Mouse (Mus musculus) embryonic facial prominence, embryonic 15.5 days (tissue): ENCODE measurements at regions not wholly inside any gene's neighbourhood (a gene's known extent, or its start where the extent isn't known, plus 50 kb on each side); places are given as distances from the start of the nearest gene placed in this dataset.

Experiments used
- ATAC-seq: fragments of 200-750 bp; cut with Nextera tagmentation; 2 replicates; pipeline ENCODE4 v1.8.0; 2017; ENCODE audit warnings: low read depth, moderate TSS enrichment; ENCODE audit not compliant: insufficient number of reproducible peaks, low FRiP score, low TSS enrichment
- H3K27ac ChIP-seq: fragments of 300-500 bp; sonication (generic); replicated peaks from 2 replicates; pipeline ENCODE4 v1.5.1; 2015; ENCODE audit warnings: mild to moderate bottlenecking, inconsistent platforms
- H3K27me3 ChIP-seq: fragments of 300-500 bp; sonication (generic); 2 replicates; pipeline ENCODE4 v1.6.1; 2015; ENCODE audit warnings: inconsistent platforms
- H3K36me3 ChIP-seq: fragments of 300-500 bp; sonication (generic); 2 replicates; pipeline ENCODE4 v1.6.1; 2015; ENCODE audit warnings: mild to moderate bottlenecking, inconsistent platforms
- H3K4me1 ChIP-seq: fragments of 300-500 bp; sonication (generic); 2 replicates; pipeline ENCODE4 v1.6.1; 2015; ENCODE audit warnings: inconsistent platforms
- H3K4me2 ChIP-seq: fragments of 300-500 bp; sonication (generic); replicated peaks from 2 replicates; pipeline ENCODE4 v1.6.1; 2015; ENCODE audit warnings: mild to moderate bottlenecking, inconsistent platforms
- H3K4me3 ChIP-seq: fragments of 300-500 bp; sonication (generic); replicated peaks from 2 replicates; pipeline ENCODE4 v1.5.1; 2015; ENCODE audit warnings: mild to moderate bottlenecking, inconsistent platforms
- H3K9ac ChIP-seq: fragments of 300-500 bp; sonication (generic); 2 replicates; pipeline ENCODE4 v1.6.1; 2015; ENCODE audit warnings: inconsistent platforms
- H3K9me3 ChIP-seq: fragments of 300-500 bp; sonication (generic); replicated peaks from 2 replicates; pipeline ENCODE4 v1.6.1; 2016; ENCODE audit warnings: inconsistent platforms
- WGBS: fragments of 180-500 bp; shearing (Covaris S2); methylation state at CpG from one replicate; pipeline ENCODE4 v1.1.7; 2015; 5-methylcytosine and 5-hydroxymethylcytosine counted together

DNA sequence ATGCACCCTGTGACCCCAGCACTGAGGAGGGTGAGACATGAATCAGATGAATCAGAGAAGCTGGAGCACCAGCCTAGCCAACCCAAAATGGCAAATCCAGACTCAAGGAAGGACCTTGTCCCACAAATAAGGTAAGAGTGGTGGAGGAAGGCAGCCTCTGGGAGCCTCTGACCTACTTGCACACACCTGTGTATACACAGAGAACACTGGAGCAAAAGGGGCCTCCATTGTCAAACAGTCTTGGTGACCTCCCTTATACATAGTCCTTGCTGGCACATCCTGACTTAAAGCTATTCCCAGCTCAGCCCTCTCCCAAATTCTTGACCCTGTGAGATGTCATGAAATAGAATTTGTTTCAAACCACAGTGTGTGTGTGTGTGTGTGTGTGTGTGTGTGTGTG is 57.1 kb downstream of the Inhbb start:
- no peak overlapping the region for H3K27ac ChIP-seq
- no peaks in the 10 kb centered on the region for H3K36me3 ChIP-seq
- no peak overlapping the region for H3K4me3 ChIP-seq
- no peak for ATAC-seq
- H3K9me3 ChIP-seq, result no peaks in the 10 kb centered on the region
- H3K4me2 ChIP-seq, result no peak overlapping the region
- no peaks in the 10 kb centered on the region for H3K4me1 ChIP-seq
- no peaks in the 10 kb centered on the region for H3K27me3 ChIP-seq
- no peak overlapping the region for H3K9ac ChIP-seq

- no peak for ATAC-seq
- Histone ChIP-seq H3K9ac (no peak overlapping the region), H3K4me3 (no peak overlapping the region), H3K27ac (no peak overlapping the region), H3K4me1 (no peaks in the 10 kb centered on the region), H3K36me3 (no peaks in the 10 kb centered on the region), H3K27me3 (no peaks in the 10 kb centered on the region), H3K4me2 (no peak overlapping the region), H3K9me3 (no peaks in the 10 kb centered on the region)
- 74% methylated on average over 1 of the region's 1 CpGs for WGBS
Observed at GRCm38 (mm10) chr1:119358096-119358495, 64.0 kb downstream of the Inhbb start.

DNA sequence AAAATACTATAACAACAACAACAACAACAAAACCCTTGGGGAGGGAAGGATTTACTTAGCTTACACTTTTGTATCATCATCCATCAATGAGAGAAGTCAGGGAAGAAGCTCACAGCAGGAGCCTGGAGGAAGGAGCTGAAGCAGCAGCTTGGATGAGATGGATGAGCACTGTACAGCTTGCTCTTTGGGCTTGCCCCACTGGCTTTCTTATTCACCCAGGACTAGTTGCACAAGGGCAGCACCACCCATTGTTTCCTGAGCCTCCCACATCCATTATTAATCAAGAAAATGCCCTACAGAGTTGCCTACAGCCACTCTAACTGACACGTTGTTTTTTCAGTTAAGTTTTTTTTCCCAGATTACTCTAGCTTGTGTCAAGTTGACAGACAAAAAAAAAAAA is 65.1 kb downstream of the Inhbb start:
- no peaks in the 10 kb centered on the region for H3K9me3 ChIP-seq
- no peak overlapping the region for H3K9ac ChIP-seq
- no peak for ATAC-seq
- no peaks in the 10 kb centered on the region for H3K27me3 ChIP-seq
- no peak overlapping the region for H3K4me3 ChIP-seq
- H3K36me3 ChIP-seq, result no peaks in the 10 kb centered on the region
- no peak overlapping the region for H3K27ac ChIP-seq
- H3K4me2 ChIP-seq, result no peak overlapping the region
- 21% methylated on average over 1 of the region's 1 CpGs for WGBS
- no peaks in the 10 kb centered on the region for H3K4me1 ChIP-seq

DNA sequence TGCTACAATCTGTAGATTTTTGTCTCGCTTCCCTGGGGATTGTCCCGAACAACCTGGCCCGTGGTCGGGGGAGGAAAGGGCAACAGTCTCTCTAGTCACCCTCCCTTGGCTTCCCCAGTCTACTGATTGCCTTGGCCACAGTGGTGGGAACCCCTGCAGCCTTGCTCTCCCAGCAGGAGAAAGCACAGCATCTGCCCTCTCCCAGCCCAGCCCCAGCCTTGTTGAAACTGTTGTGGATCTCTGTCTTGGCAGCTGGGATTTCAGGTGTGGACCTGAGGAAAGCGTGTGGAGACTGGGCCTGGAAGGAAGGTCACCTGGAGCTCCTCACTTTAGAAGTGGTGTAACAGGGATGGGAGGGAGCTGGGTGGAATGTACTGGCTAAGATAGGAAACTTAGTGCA is 66.6 kb downstream of the Inhbb start:
- no peaks in the 10 kb centered on the region for H3K27me3 ChIP-seq

DNA sequence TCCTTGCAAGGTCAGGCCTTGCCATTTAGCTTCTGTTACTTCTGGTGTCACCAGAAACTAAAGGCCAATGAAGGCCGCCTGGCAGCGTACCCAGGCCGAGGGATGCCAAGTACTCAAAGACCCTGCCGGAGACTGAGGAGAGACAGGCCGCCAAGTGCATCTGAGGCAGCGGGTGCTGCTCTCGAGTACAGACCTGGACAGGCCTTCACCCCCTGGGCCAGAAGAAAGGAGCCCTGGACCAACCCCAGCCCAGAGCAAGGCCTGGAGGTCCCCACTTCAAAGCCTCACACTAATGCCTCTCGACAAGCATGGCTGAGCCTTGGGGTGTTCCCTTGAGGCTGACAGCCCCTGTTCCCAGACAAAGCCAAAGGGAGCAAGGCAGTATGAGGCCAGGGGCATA is 70.5 kb downstream of the Inhbb start:
- Histone ChIP-seq H3K4me2 (no peak overlapping the region), H3K36me3 (no peaks in the 10 kb centered on the region), H3K9me3 (no peaks in the 10 kb centered on the region), H3K9ac (no peak overlapping the region), H3K27ac (no peak overlapping the region), H3K27me3 (no peaks in the 10 kb centered on the region), H3K4me1 (peaks cover 13% of the 10 kb centered on the region), H3K4me3 (no peak overlapping the region)
- WGBS, result 84% methylated on average over 8 of the region's 8 CpGs
- ATAC-seq, result no peak

More for the DNA sequence above, 66.6 kb downstream of the Inhbb start:
- H3K9ac ChIP-seq, result no peak overlapping the region
- ATAC-seq, result no peak
- no peak overlapping the region for H3K4me2 ChIP-seq
- no peak overlapping the region for H3K4me3 ChIP-seq
- WGBS, result 82% methylated on average over 5 of the region's 5 CpGs
- no peaks in the 10 kb centered on the region for H3K4me1 ChIP-seq
- no peak overlapping the region for H3K27ac ChIP-seq
- no peaks in the 10 kb centered on the region for H3K9me3 ChIP-seq
- H3K36me3 ChIP-seq, result no peaks in the 10 kb centered on the region

- Histone ChIP-seq H3K27me3 (no peaks in the 10 kb centered on the region), H3K4me3 (no peak overlapping the region), H3K27ac (no peak overlapping the region), H3K9me3 (no peaks in the 10 kb centered on the region), H3K36me3 (no peaks in the 10 kb centered on the region), H3K4me1 (peaks cover 13% of the 10 kb centered on the region), H3K9ac (no peak overlapping the region), H3K4me2 (no peak overlapping the region)
- 94% methylated on average over 4 of the region's 4 CpGs for WGBS
- no peak for ATAC-seq
Observed at GRCm38 (mm10) chr1:119350846-119351245, 71.2 kb downstream of the Inhbb start.

GRCm38 (mm10) chr1:119350296-119350695 is 71.8 kb downstream of the Inhbb start:
- no peak overlapping the region for H3K4me3 ChIP-seq
- no peaks in the 10 kb centered on the region for H3K9me3 ChIP-seq
- 90% methylated on average over 7 of the region's 7 CpGs for WGBS
- H3K27me3 ChIP-seq, result no peaks in the 10 kb centered on the region
- H3K9ac ChIP-seq, result no peak overlapping the region
- no peak overlapping the region for H3K27ac ChIP-seq
- H3K4me2 ChIP-seq, result no peak overlapping the region
- peaks cover 13% of the 10 kb centered on the region for H3K4me1 ChIP-seq
- no peaks in the 10 kb centered on the region for H3K36me3 ChIP-seq
- ATAC-seq, result no peak

- Histone ChIP-seq H3K27me3 (no peaks in the 10 kb centered on the region), H3K4me1 (peaks cover 13% of the 10 kb centered on the region), H3K27ac (peak overlapping the region; percentile 82), H3K9me3 (no peaks in the 10 kb centered on the region), H3K4me3 (no peak overlapping the region), H3K9ac (no peak overlapping the region), H3K36me3 (no peaks in the 10 kb centered on the region), H3K4me2 (peak overlapping the region; percentile 24)
- ATAC-seq, result peak; percentile 70; the same call in 1 of the 2 replicates
- WGBS, result 17% methylated on average over 18 of the region's 18 CpGs
Observed at GRCm38 (mm10) chr1:119348456-119349208, 73.4 kb downstream of the Inhbb start.

DNA sequence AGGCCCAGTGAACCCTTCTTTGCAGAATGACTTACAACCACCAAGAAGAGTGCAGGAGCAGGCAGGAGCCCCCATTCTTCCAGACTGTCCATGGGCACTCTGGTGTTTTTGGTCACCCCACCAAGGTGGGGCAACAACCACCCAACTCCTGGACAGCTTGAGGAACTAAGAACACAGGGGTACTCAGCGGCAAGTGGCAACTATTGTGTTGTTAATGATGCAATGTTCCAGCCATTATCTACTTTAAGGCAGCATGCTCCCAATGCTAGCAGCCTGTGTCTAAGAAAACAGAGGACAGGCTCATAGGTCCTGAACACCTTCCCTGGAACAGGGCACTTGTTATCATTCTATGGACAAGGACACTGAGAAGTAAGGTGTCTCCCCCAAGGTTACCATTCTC is 74.3 kb downstream of the Inhbb start:
- Histone ChIP-seq H3K9ac (no peak overlapping the region), H3K9me3 (no peaks in the 10 kb centered on the region), H3K4me3 (no peak overlapping the region), H3K27ac (no peak overlapping the region), H3K27me3 (no peaks in the 10 kb centered on the region), H3K4me1 (peaks cover 13% of the 10 kb centered on the region), H3K36me3 (no peaks in the 10 kb centered on the region), H3K4me2 (no peak overlapping the region)
- WGBS, result 95% methylated on average over 1 of the region's 1 CpGs
- ATAC-seq, result no peak

DNA sequence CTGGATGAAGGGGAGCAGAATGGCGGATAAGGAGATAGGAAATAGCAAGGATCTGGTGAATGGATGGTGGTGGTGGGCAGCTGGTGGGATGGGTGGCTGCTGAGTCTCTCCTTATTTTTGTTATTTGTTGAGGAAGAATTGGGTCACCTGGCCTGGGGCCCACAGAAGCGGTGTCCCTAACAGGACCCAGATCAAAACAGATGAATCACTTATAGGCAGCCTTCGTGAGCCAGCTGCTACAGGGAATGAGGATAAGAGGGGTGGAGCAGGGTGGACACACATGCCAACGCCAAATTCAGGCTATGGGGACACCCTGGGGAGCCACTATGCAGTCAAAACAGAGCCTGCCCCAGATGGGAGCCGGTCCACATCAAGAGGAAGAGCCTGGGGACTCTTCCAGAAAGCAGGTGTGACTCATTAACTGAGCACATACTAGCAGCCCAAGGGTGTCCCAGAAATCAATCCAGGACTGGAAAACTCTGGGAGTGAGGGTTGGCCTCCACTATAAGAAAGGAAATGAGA is 75.4 kb downstream of the Inhbb start:
- WGBS, result 78% methylated on average over 5 of the region's 5 CpGs
- H3K4me3 ChIP-seq, result no peak overlapping the region
- no peak overlapping the region for H3K27ac ChIP-seq
- no peak overlapping the region for H3K4me2 ChIP-seq
- no peak overlapping the region for H3K9ac ChIP-seq
- H3K4me1 ChIP-seq, result peaks cover 13% of the 10 kb centered on the region
- no peaks in the 10 kb centered on the region for H3K27me3 ChIP-seq
- no peak for ATAC-seq
- no peaks in the 10 kb centered on the region for H3K9me3 ChIP-seq
- H3K36me3 ChIP-seq, result no peaks in the 10 kb centered on the region

- Histone ChIP-seq H3K4me3 (no peak overlapping the region), H3K27me3 (no peaks in the 10 kb centered on the region), H3K9ac (no peak overlapping the region), H3K36me3 (no peaks in the 10 kb centered on the region), H3K4me1 (peaks cover 13% of the 10 kb centered on the region), H3K4me2 (no peak overlapping the region), H3K9me3 (no peaks in the 10 kb centered on the region), H3K27ac (no peak overlapping the region)
- no peak for ATAC-seq
- 57% methylated on average over 7 of the region's 7 CpGs for WGBS
Observed at GRCm38 (mm10) chr1:119345115-119345791, 76.8 kb downstream of the Inhbb start.
